8 mouse cellular contexts compared by ENCODE assay signal in the genomic region with DNA sequence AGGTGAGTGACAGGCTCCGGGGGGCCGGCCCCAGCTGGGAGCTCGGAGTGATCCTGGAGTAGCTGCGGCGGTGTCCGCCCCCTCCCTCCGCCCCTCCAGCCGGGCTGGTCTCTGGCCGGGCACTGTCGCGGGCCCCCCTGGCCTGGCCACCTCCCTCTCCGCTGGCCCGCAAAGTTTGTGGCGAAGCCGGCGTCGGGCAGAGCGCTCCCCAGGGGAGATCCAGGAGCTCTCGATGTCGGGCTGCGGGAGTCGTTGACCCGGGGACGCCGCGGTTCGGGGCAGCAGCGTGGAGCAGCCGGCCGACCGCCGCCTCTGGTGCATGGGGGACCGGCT. TPM values are rescaled to one million over a fixed set of nuclear protein-coding genes. Genes with fewer than 3 reads are reported as not detected.
DNase-seq lines count a peak whose midpoint lies in the region; ATAC-seq lines count a peak whose summit lies in the region.

TSS of gene Ubtd1 (plus strand) at position 169 of the 333 bp plus-strand sequence.

- H3K9ac ChIP-seq in neural tube, embryonic 11.5 days (ENCODE audit: low read length), result peak within 1 kb of the TSS; percentile 72
- peak within 1 kb of the TSS; percentile 81 for H3K9ac ChIP-seq in embryonic facial prominence, embryonic 14.5 days (ENCODE audit: low read depth, low read length)
- H3K9ac ChIP-seq in limb, embryonic 13.5 days, result peak within 1 kb of the TSS; percentile 90
- H3K9ac ChIP-seq in stomach, embryonic 15.5 days, result peak within 1 kb of the TSS; percentile 82

- intact Hi-C loops in heart, postnatal 25 days (cut with DNase I), result loop anchor here (5.0 kb wide), 1 partner anchor 49 kb away; the partner anchor contains the start of genes Exosc1 and Zdhhc16

- no peaks in the 10 kb centered on the region; the same call in 1 of the 2 replicates for H3K36me3 ChIP-seq in neural tube, embryonic 11.5 days (ENCODE audit: control insufficient read depth, insufficient read depth, low read length)
- no peaks in the 10 kb centered on the region for H3K36me3 ChIP-seq in embryonic facial prominence, embryonic 14.5 days (ENCODE audit: control insufficient read depth, insufficient read depth, low read length)
- no peaks in the 10 kb centered on the region for H3K36me3 ChIP-seq in limb, embryonic 13.5 days
- no peaks in the 10 kb centered on the region for H3K36me3 ChIP-seq in stomach, embryonic 15.5 days

- no peak; the same call in 1 of the 2 replicates for ATAC-seq in neural tube, embryonic 11.5 days (ENCODE audit: insufficient read depth, low FRiP score, low TSS enrichment)
- no peak; the same call in 1 of the 2 replicates for ATAC-seq in embryonic facial prominence, embryonic 14.5 days (ENCODE audit: low read depth)
- no peak for ATAC-seq in limb, embryonic 13.5 days (ENCODE audit: low FRiP score, low read depth)
- ATAC-seq in stomach, embryonic 15.5 days (ENCODE audit: insufficient read depth, low FRiP score, low read depth), result no peak

- no peak for DNase-seq in neural tube, embryonic 11.5 days (ENCODE audit: low spot score)
- DNase-seq in neural tube, embryonic 10.5 days (ENCODE audit: extremely low spot score, low spot score), result no peak
- no peak for DNase-seq in embryonic facial prominence, embryonic 14.5 days (ENCODE audit: low spot score)
- no peak for DNase-seq in heart, postnatal 25 days (ENCODE audit: low spot score)
- no peak for DNase-seq in spleen, adult 18-20 months
- DNase-seq in frontal cortex, postnatal 10 days (ENCODE audit: low spot score in 2 of 2), result no peak

- 0% methylated on average over 25 of the region's 33 CpGs for WGBS in neural tube, embryonic 11.5 days
- WGBS in embryonic facial prominence, embryonic 14.5 days, result 0% methylated on average over 4 of the region's 33 CpGs
- WGBS in limb, embryonic 13.5 days, result 0% methylated on average over 26 of the region's 33 CpGs
- WGBS in stomach, embryonic 15.5 days, result 1% methylated on average over 31 of the region's 33 CpGs

- H3K4me2 ChIP-seq in neural tube, embryonic 11.5 days (ENCODE audit: low read depth), result peak within 1 kb of the TSS; percentile 100
- H3K4me2 ChIP-seq in embryonic facial prominence, embryonic 14.5 days (ENCODE audit: low read depth, low read length), result peak within 1 kb of the TSS; percentile 70
- H3K4me2 ChIP-seq in limb, embryonic 13.5 days (replicated peaks), result peak within 1 kb of the TSS; percentile 85
- peak within 1 kb of the TSS; percentile 91 for H3K4me2 ChIP-seq in stomach, embryonic 15.5 days

- H3K27me3 ChIP-seq in neural tube, embryonic 11.5 days (ENCODE audit: control insufficient read depth, insufficient read depth, low read length), result 0 out of 2 replicates have a peak, but pooled peaks cover 4% of the 10 kb centered on the region
- no peaks in the 10 kb centered on the region for H3K27me3 ChIP-seq in embryonic facial prominence, embryonic 14.5 days (replicated peaks; ENCODE audit: control insufficient read depth, insufficient read depth, low read length)
- no peaks in the 10 kb centered on the region for H3K27me3 ChIP-seq in limb, embryonic 13.5 days
- H3K27me3 ChIP-seq in stomach, embryonic 15.5 days (replicated peaks), result no peaks in the 10 kb centered on the region

- peak within 1 kb of the TSS; percentile 85 for H3K4me3 ChIP-seq in neural tube, embryonic 11.5 days (ENCODE audit: low read depth, low read length)
- H3K4me3 ChIP-seq in embryonic facial prominence, embryonic 14.5 days (ENCODE audit: low read depth, low read length), result peak within 1 kb of the TSS; percentile 93
- peak within 1 kb of the TSS; percentile 91 for H3K4me3 ChIP-seq in limb, embryonic 13.5 days
- peak within 1 kb of the TSS; percentile 65 for H3K4me3 ChIP-seq in stomach, embryonic 15.5 days (replicated peaks)

- H3K9me3 ChIP-seq in neural tube, embryonic 11.5 days (ENCODE audit: control insufficient read depth, low read length), result no peaks in the 10 kb centered on the region
- no peaks in the 10 kb centered on the region for H3K9me3 ChIP-seq in embryonic facial prominence, embryonic 14.5 days (ENCODE audit: control insufficient read depth, low read length)
- H3K9me3 ChIP-seq in limb, embryonic 13.5 days, result no peaks in the 10 kb centered on the region
- no peaks in the 10 kb centered on the region for H3K9me3 ChIP-seq in stomach, embryonic 15.5 days

- H3K4me1 ChIP-seq in neural tube, embryonic 11.5 days (ENCODE audit: control insufficient read depth, insufficient read depth, low read length), result peaks cover 5% of the 10 kb centered on the region
- peaks cover 14% of the 10 kb centered on the region for H3K4me1 ChIP-seq in embryonic facial prominence, embryonic 14.5 days (ENCODE audit: control insufficient read depth, insufficient read depth, low read length)
- peaks cover 44% of the 10 kb centered on the region for H3K4me1 ChIP-seq in limb, embryonic 13.5 days
- 0 out of 2 replicates have a peak, but pooled peaks cover 6% of the 10 kb centered on the region for H3K4me1 ChIP-seq in stomach, embryonic 15.5 days

- peak within 1 kb of the TSS; percentile 64; the same call in 1 of the 2 replicates for H3K27ac ChIP-seq in neural tube, embryonic 11.5 days (ENCODE audit: low read depth, low read length)
- peak within 1 kb of the TSS; percentile 90 for H3K27ac ChIP-seq in embryonic facial prominence, embryonic 14.5 days (replicated peaks; ENCODE audit: low read depth, low read length)
- peak within 1 kb of the TSS; percentile 89 for H3K27ac ChIP-seq in limb, embryonic 13.5 days
- H3K27ac ChIP-seq in stomach, embryonic 15.5 days, result peak within 1 kb of the TSS; percentile 91

RNA-seq across cellular contexts. Expression of gene Ubtd1, which starts in this region (rescaled TPM):
- polyA plus RNA-seq in neural tube, embryonic 11.5 days (2014; fragmentation: Nextera tagmentation; extraction: Ambion mirVana), result 9.9 and 11.2 TPM in 2 replicates
- polyA plus RNA-seq in embryonic facial prominence, embryonic 14.5 days (2014; fragmentation: Nextera tagmentation; extraction: Ambion mirVana), result 18.7 and 20.8 TPM in 2 replicates
- total RNA-seq in heart, postnatal 25 days (2021), result 10 to 100 TPM; 22.3 to 23.8 TPM
- polyA plus RNA-seq in limb, embryonic 13.5 days (2015; fragmentation: Nextera tagmentation; extraction: Ambion mirVana), result 23.4 and 23.8 TPM in 2 replicates
- 14.1 and 16.6 TPM in 2 replicates for polyA plus RNA-seq in stomach, embryonic 15.5 days (2015; fragmentation: Nextera tagmentation; extraction: Ambion mirVana)
